Mouse (Mus musculus): ENCODE measurements around the gene AU040320. TPM values are rescaled to one million over a fixed set of nuclear protein-coding genes. Genes with fewer than 3 reads are reported as not detected.

AU040320 gene
- polyA plus RNA-seq, 1 experiment from 2014 or later = 35.3 TPM

Other genes starting within 250 kb of the AU040320 start
- gene Ago4, start 220.1 kb upstream of the AU040320 start, polyA plus RNA-seq (2016; fragmentation: Nextera tagmentation; extraction: Ambion mirVana) = 8.0 and 8.2 TPM in 2 replicates
- gene Clspn, start 196.6 kb upstream of the AU040320 start, polyA plus RNA-seq (2016; fragmentation: Nextera tagmentation; extraction: Ambion mirVana) = 23.5 and 27.2 TPM in 2 replicates
- 2.5 and 3.1 TPM in 2 replicates for gene 5730409E04Rik, start 143.7 kb upstream of the AU040320 start, polyA plus RNA-seq (2016; fragmentation: Nextera tagmentation; extraction: Ambion mirVana)
- 393 and 431 TPM in 2 replicates for gene Psmb2, start 75.9 kb upstream of the AU040320 start, polyA plus RNA-seq (2016; fragmentation: Nextera tagmentation; extraction: Ambion mirVana)
- gene Tfap2e, start 17.3 kb upstream of the AU040320 start, polyA plus RNA-seq (2016; fragmentation: Nextera tagmentation; extraction: Ambion mirVana) = 0.77 and 0.93 TPM in 2 replicates
- 54.3 and 62.6 TPM in 2 replicates for gene Ncdn, start 106 bp upstream of the AU040320 start, polyA plus RNA-seq (2016; fragmentation: Nextera tagmentation; extraction: Ambion mirVana)
- 43.9 and 46.0 TPM in 2 replicates for gene Zmym4, start 214.6 kb downstream of the AU040320 start, polyA plus RNA-seq (2016; fragmentation: Nextera tagmentation; extraction: Ambion mirVana)